Mouse (Mus musculus): ENCODE measurements around the gene Olfr1191-ps1. TPM values are rescaled to one million over a fixed set of nuclear protein-coding genes. Genes with fewer than 3 reads are reported as not detected.
"Not testable (repeated sequence)": the region's sequence is repeated elsewhere in the genome, so short reads cannot be mapped to it uniquely, and the experiment has no call there.

Olfr1191-ps1 gene
- polyA plus RNA-seq (2012; rRNA removed), result not detected in 2 replicates

DNA sequence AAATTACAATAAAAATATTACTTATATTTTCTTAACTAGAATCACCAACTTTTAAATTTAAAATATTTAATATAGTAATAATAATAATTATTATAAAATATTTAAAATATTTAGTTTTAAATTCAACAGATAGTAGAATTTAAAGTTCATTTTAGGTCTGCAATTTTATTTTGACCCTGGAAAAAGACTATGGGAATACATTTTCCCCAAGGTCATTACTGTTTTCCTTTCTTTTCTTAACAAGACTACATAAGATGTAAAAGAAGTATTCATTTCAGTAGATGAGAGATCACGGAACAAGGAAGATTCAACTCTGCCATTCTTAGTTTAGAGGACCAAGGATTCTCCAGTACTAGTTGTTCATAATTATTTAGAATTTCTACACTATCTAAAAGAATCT lies at the start of gene Olfr1191-ps1:
TSS of gene Olfr1191-ps1 (plus strand) at position 301 of the 400 bp plus-strand sequence.
- DNase-seq (ENCODE audit: low read depth), result not testable (repeated sequence)

DNA sequence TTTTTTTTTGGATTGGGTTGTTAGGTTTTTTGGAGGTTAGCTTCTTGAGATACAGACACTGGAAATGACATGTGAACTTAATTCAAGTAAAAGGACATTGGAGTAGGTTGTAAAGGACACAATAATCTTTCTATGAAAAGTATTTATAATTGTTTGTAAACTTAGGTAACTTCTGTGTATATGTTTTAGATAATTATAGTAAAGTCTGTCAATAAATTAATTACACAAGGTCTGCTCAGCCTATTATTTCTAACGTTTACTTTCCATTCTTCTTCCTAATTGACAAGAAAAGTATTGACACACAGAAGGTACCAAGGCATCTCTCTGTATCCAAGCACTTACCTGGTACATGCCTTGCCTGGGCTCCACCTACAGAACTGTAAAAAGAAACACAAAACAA lies 7.9 kb downstream of the Olfr1191-ps1 start, which contains the start of gene Olfr1192-ps1:
TSS of gene Olfr1192-ps1 (plus strand) at position 301 of the 400 bp plus-strand sequence.
- DNase-seq (ENCODE audit: low read depth), result no peak

DNA sequence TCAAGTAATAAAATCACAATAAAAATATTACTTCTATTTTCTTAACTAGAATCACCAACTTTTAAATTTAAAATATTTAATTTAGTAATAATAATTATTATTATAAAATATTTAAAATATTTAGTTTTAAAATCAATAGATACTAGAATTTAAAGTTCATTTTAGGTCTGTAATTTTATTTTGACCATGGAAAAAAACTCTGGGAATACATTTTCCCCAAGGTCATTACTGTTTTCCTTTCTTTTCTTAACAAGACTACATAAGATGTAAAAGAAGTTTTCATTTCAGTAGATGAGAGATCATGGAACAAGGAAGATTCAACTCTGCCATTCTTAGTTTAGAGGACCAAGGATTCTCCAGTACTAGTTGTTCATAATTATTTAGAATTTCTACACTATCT lies 35.0 kb downstream of the Olfr1191-ps1 start, which contains the start of gene Olfr1193:
TSS of gene Olfr1193 (plus strand) at position 301 of the 400 bp plus-strand sequence.
- not testable (repeated sequence) for DNase-seq (ENCODE audit: low read depth)

DNA sequence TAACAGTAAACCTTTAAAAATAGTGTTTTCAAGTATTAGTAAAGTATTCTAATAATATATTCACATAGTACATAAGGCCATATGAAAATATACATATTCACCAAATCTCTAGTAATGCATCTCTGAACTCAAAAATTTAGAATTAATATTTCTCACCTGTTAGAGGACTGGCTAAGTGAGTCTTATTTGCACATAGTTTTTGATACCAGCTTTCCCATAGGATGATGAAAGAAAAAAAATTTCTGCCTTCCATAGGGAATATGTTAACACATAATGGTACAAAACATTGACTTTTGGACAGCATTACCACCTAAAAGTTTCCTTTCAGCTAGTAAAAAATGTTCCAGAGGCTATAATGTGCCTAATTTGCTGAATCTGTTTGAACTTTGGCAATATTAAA lies 48.7 kb downstream of the Olfr1191-ps1 start, which contains the start of gene Olfr1195:
TSS of gene Olfr1195 (minus strand) at position 101 of the 400 bp plus-strand sequence.
- DNase-seq (ENCODE audit: low read depth), result no peak

Other genes with a start within 250 kb of the Olfr1191-ps1 start
- not detected in 2 replicates for gene Olfr1179, start 234.1 kb upstream of the Olfr1191-ps1 start, polyA plus RNA-seq (2012; rRNA removed)
- not detected in 2 replicates for gene Olfr1180, start 221.4 kb upstream of the Olfr1191-ps1 start, polyA plus RNA-seq (2012; rRNA removed)
- not detected in 2 replicates for gene Olfr1181, start 214.4 kb upstream of the Olfr1191-ps1 start, polyA plus RNA-seq (2012; rRNA removed)
- not detected in 2 replicates for gene Gm13757, start 191.4 kb upstream of the Olfr1191-ps1 start, polyA plus RNA-seq (2012; rRNA removed)
- gene Olfr1183, start 185.7 kb upstream of the Olfr1191-ps1 start, polyA plus RNA-seq (2012; rRNA removed), result not detected in 2 replicates
- gene Olfr1184, start 156.9 kb upstream of the Olfr1191-ps1 start, polyA plus RNA-seq (2012; rRNA removed), result not detected in 2 replicates
- not detected in 2 replicates for gene Olfr1185-ps1, start 147.2 kb upstream of the Olfr1191-ps1 start, polyA plus RNA-seq (2012; rRNA removed)
- gene Olfr1186, start 122.0 kb upstream of the Olfr1191-ps1 start, polyA plus RNA-seq (2012; rRNA removed), result not detected in 2 replicates
- not detected in 2 replicates for gene Olfr1188, start 83.6 kb upstream of the Olfr1191-ps1 start, polyA plus RNA-seq (2012; rRNA removed)
- gene Olfr1189, start 54.1 kb upstream of the Olfr1191-ps1 start, polyA plus RNA-seq (2012; rRNA removed), result not detected in 2 replicates
- gene Olfr1192-ps1, start 8.0 kb downstream of the Olfr1191-ps1 start, polyA plus RNA-seq (2012; rRNA removed), result not detected in 2 replicates
- gene Olfr1193, start 35.1 kb downstream of the Olfr1191-ps1 start, polyA plus RNA-seq (2012; rRNA removed), result not detected in 2 replicates
- gene Olfr1195, start 48.6 kb downstream of the Olfr1191-ps1 start, polyA plus RNA-seq (2012; rRNA removed), result not detected in 2 replicates
- gene Olfr1196, start 64.1 kb downstream of the Olfr1191-ps1 start, polyA plus RNA-seq (2012; rRNA removed), result not detected in 2 replicates
- gene Olfr1197, start 91.8 kb downstream of the Olfr1191-ps1 start, polyA plus RNA-seq (2012; rRNA removed), result not detected in 2 replicates
- gene Olfr1198, start 110.8 kb downstream of the Olfr1191-ps1 start, polyA plus RNA-seq (2012; rRNA removed), result not detected in 2 replicates
- gene Olfr1199, start 119.9 kb downstream of the Olfr1191-ps1 start, polyA plus RNA-seq (2012; rRNA removed), result not detected in 2 replicates
- gene Olfr1200, start 129.9 kb downstream of the Olfr1191-ps1 start, polyA plus RNA-seq (2012; rRNA removed), result not detected in 2 replicates
- not detected in 2 replicates for gene Olfr1201, start 152.5 kb downstream of the Olfr1191-ps1 start, polyA plus RNA-seq (2012; rRNA removed)
- gene Olfr1202, start 174.0 kb downstream of the Olfr1191-ps1 start, polyA plus RNA-seq (2012; rRNA removed), result not detected in 2 replicates
- gene Olfr1205, start 189.2 kb downstream of the Olfr1191-ps1 start, polyA plus RNA-seq (2012; rRNA removed), result not detected in 2 replicates
- gene Olfr1204, start 208.8 kb downstream of the Olfr1191-ps1 start, polyA plus RNA-seq (2012; rRNA removed), result not detected in 2 replicates
- not detected in 2 replicates for gene Olfr1206, start 222.7 kb downstream of the Olfr1191-ps1 start, polyA plus RNA-seq (2012; rRNA removed)